In genomic region chr2:159430577-159431329, GRCm38 (mm10) we compare ENCODE assay signal across 12 mouse cellular contexts.
"Had no signal": no experiment of that assay in that cellular context is flagged by ENCODE, and none has a peak within 500 bp of the region (broad histone marks: within the 10 kb centered on the region; RNA-seq: fewer than 3 reads in every experiment).

No protein-coding gene starts in this region.

- H3K9ac ChIP-seq: liver, embryonic 14.5 days; midbrain, embryonic 13.5 days; neural tube, embryonic 15.5 days had no signal

- ATAC-seq: intestine, embryonic 16.5 days; lung, postnatal 0 days; midbrain, embryonic 13.5 days had no signal

- H3K4me2 ChIP-seq: midbrain, embryonic 13.5 days; neural tube, embryonic 15.5 days had no signal

- H3K4me3 ChIP-seq: midbrain, embryonic 13.5 days; myocyte; neural tube, embryonic 15.5 days had no signal

- H3K4me1 ChIP-seq: midbrain, embryonic 13.5 days; neural tube, embryonic 15.5 days had no signal

- H3K27me3 ChIP-seq: midbrain, embryonic 13.5 days had no signal

- H3K27ac ChIP-seq: liver, embryonic 14.5 days; midbrain, embryonic 13.5 days; neural tube, embryonic 15.5 days; stomach, postnatal 0 days had no signal

- DNase-seq: kidney, postnatal 14 days; layer of hippocampus, postnatal 36 days; lung, adult 2 months; lung, postnatal 36 days; thymus, postnatal 4 days had no signal

- H3K9me3 ChIP-seq: neural tube, embryonic 15.5 days had no signal

- H3K36me3 ChIP-seq: midbrain, embryonic 13.5 days; neural tube, embryonic 15.5 days had no signal
